Mouse (Mus musculus) ES-E14 (cell line): Measurements from ENCODE around the gene Cipc. TPM values are rescaled to one million over a fixed set of nuclear protein-coding genes. Genes with fewer than 3 reads are reported as not detected.

Experiments used
- DNase-seq: peaks from one replicate; pipeline ENCODE4 v3.0.0-alpha.2; 2013; ENCODE audit warnings: low read depth, low spot score
- H3K27ac ChIP-seq: 2 replicates; pipeline ENCODE4 v1.5.1; 2012; ENCODE audit warnings: low read depth, mild to moderate bottlenecking, low read length, moderate library complexity, mixed read lengths; ENCODE audit not compliant: poor library complexity, insufficient read depth, severe bottlenecking
- H3K36me3 ChIP-seq: 2 replicates; pipeline ENCODE4 v1.6.1; 2012; ENCODE audit warnings: mild to moderate bottlenecking, low read length, moderate library complexity, mixed read lengths; ENCODE audit not compliant: control insufficient read depth, poor library complexity, insufficient read depth, severe bottlenecking
- H3K4me1 ChIP-seq, 2 experiments: fragments of 150-350 bp in 1 of 2; sonication (generic) in 1 of 2; 2 replicates each; pipeline ENCODE4 v1.6.1; 2012; ENCODE audit warnings: low read length in 2 of 2, mild to moderate bottlenecking in 1 of 2, mixed read lengths in 1 of 2; ENCODE audit not compliant: control insufficient read depth in 2 of 2, insufficient read depth in 2 of 2, poor library complexity in 1 of 2
- H3K4me3 ChIP-seq, 2 experiments: fragments of 150-350 bp in 1 of 2; sonication (generic) in 1 of 2; 2 replicates each; pipeline ENCODE4 v1.5.1; 2012; ENCODE audit warnings: low read length in 2 of 2, low read depth in 1 of 2, mild to moderate bottlenecking in 1 of 2, mixed read lengths in 1 of 2; ENCODE audit not compliant: insufficient read depth in 1 of 2, poor library complexity in 1 of 2, severe bottlenecking in 1 of 2
- H3K9ac ChIP-seq: 2 replicates; pipeline ENCODE4 v1.6.1; 2012; ENCODE audit warnings: low read depth, mild to moderate bottlenecking, low read length, mixed read lengths; ENCODE audit not compliant: poor library complexity, insufficient read depth, severe bottlenecking
- H3K9me3 ChIP-seq: fragments of 150-350 bp; sonication (generic); 2 replicates; pipeline ENCODE4 v1.6.1; 2012; ENCODE audit warnings: low read depth, mild to moderate bottlenecking, low read length; ENCODE audit not compliant: control insufficient read depth, insufficient read depth
- CHD2 ChIP-seq: IDR thresholded peaks from 2 replicates; pipeline ENCODE4 v1.6.1; 2014; ENCODE audit warnings: mild to moderate bottlenecking, low read depth, low read length, inconsistent platforms
- HCFC1 ChIP-seq: IDR thresholded peaks from 2 replicates; pipeline ENCODE4 v1.6.1; 2012; ENCODE audit warnings: low read length, inconsistent platforms, borderline replicate concordance; ENCODE audit not compliant: insufficient read depth
- MAFK ChIP-seq: IDR thresholded peaks from 2 replicates; pipeline ENCODE4 v1.6.1; 2014; ENCODE audit warnings: mild to moderate bottlenecking, low read depth, low read length, inconsistent platforms; ENCODE audit not compliant: insufficient read depth
- ZC3H11A ChIP-seq: IDR thresholded peaks from 2 replicates; pipeline ENCODE4 v1.6.1; 2012; ENCODE audit warnings: low read depth, mild to moderate bottlenecking, inconsistent platforms, low read length, borderline replicate concordance
- ZNF384 ChIP-seq: IDR thresholded peaks from 2 replicates; pipeline ENCODE4 v1.6.1; 2012; ENCODE audit warnings: low read depth, low read length, inconsistent platforms
- in situ Hi-C, 2 experiments: fragments of 600-800 bp; cut with MboI; formaldehyde crosslinking; loops; one replicate each; pipeline ENCODE4 v1.15.1; 2025; ENCODE audit warnings: low sequenced_read_pairs in 2 of 2, inconsistent platforms in 1 of 2; ENCODE audit not compliant: unreplicated experiment in 2 of 2
- total RNA-seq: library from RNA; depleted of rRNA; stranded (reverse); fragments of 300-350 nt; gene quantifications from 2 replicates; pipeline ENCODE4 v1.2.3, GENCODE M21; 2012; rRNA removed

The Cipc gene
- 26.5 and 27.6 TPM in 2 replicates for total RNA-seq

DNA sequence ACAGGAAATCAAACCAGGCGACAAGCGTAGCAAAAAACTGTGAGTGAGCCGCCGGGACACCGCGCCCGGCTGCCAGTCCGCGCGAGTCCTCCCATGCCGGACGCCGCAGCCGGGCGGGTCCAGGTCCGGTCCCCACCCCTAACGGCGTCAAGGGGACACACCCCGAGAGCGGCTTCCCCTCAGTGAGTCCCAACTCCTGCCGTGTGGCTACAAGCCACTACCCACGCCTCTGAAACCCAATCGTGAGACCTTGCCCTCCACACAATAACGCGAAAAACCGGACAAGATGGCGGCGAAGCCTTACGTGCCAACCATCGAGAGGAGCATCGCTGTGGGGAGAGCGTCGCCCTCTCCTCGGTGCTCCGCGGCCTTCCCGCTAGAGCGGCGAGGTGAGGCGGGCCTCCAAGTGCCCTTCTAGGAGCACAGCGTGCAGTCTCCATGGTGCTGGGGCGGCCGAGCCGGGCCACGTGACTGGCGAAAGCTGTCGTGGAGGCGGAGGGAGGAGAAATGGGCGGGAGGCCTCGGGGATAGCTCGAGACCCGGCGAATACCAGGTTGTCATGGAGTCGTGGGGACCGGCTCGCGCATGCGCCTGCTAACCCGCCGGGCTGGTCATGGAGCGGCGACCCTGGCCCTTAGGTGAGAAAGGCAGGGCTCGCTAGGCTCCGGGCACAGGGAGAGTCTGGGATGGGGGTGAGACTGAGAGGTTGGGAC lies at the start of gene Cipc:
Cipc (plus strand) TSS at position 182 of the 713 bp plus-strand sequence.
- H3K4me3 ChIP-seq: peak within 1 kb of the TSS; percentile 87 to 88
- peaks cover 4 to 13% of the 10 kb centered on the region in 2 experiments for H3K4me1 ChIP-seq
- in situ Hi-C loops: no loop called here
- H3K9me3 ChIP-seq: no peaks in the 10 kb centered on the region
- H3K9ac ChIP-seq: peak within 1 kb of the TSS; percentile 97
- DNase-seq: peak; percentile 98
- peak within 1 kb of the TSS; percentile 94 for H3K27ac ChIP-seq
- TF ChIP-seq ZC3H11A (no peak), HCFC1 (peak; percentile 74; the same call in 1 of the 2 replicates)
- H3K36me3 ChIP-seq: no peaks in the 10 kb centered on the region

- Histone ChIP-seq H3K9me3 (no peaks in the 10 kb centered on the region), H3K9ac (peak overlapping the region; percentile 14; the same call in 1 of the 2 replicates), H3K4me1 (peaks cover 22 to 43% of the 10 kb centered on the region in 2 experiments), H3K36me3 (no peaks in the 10 kb centered on the region), H3K27ac (peak overlapping the region; percentile 87), H3K4me3 (no peak overlapping the region)
- TF ChIP-seq HCFC1 (no peak), CHD2 (no peak), ZNF384 (no peak), MAFK (no peak), ZC3H11A (no peak)
- in situ Hi-C loops: no loop called here
- DNase-seq: no peak
These were observed 49.0 kb upstream of the Cipc start for GRCm38 (mm10) chr12:86897769-86898273.

- no peak overlapping the region for H3K4me3 ChIP-seq
- no peaks in the 10 kb centered on the region for H3K9me3 ChIP-seq
- no peak for TF ChIP-seq ZC3H11A
- TF ChIP-seq ZNF384: no peak
- no peak for TF ChIP-seq HCFC1
- TF ChIP-seq CHD2: no peak
- no peak for DNase-seq
- peak overlapping the region; percentile 87; the same call in 1 of the 2 replicates for H3K27ac ChIP-seq
- H3K36me3 ChIP-seq: no peaks in the 10 kb centered on the region
- in situ Hi-C loops: no loop called here
- peaks cover 26 to 41% of the 10 kb centered on the region in 2 experiments for H3K4me1 ChIP-seq
- no peak overlapping the region; the same call in 1 of the 2 replicates for H3K9ac ChIP-seq
These were observed 48.4 kb upstream of the Cipc start for GRCm38 (mm10) chr12:86898448-86898847.

- H3K36me3 ChIP-seq: no peaks in the 10 kb centered on the region
- H3K9me3 ChIP-seq: no peaks in the 10 kb centered on the region
- peaks cover 24 to 52% of the 10 kb centered on the region in 2 experiments for H3K4me1 ChIP-seq
- H3K9ac ChIP-seq: peak overlapping the region; percentile 34; the same call in 1 of the 2 replicates
- no peak for DNase-seq
- TF ChIP-seq ZC3H11A (no peak), ZNF384 (peak; percentile 91), CHD2 (peak; percentile 26; the same call in 1 of the 2 replicates), HCFC1 (no peak), MAFK (no peak)
- no peak overlapping the region for H3K4me3 ChIP-seq
- in situ Hi-C loops: no loop called here
- peak overlapping the region; percentile 87; the same call in 1 of the 2 replicates for H3K27ac ChIP-seq
These were observed 47.2 kb upstream of the Cipc start for GRCm38 (mm10) chr12:86899461-86900179.
